Mouse (Mus musculus): Measurements from ENCODE around the gene Grap2. TPM values are rescaled to one million over a fixed set of nuclear protein-coding genes. Genes with fewer than 3 reads are reported as not detected.
A peak's percentile ranks its signal among the peaks of the same experiment; 100 is the strongest.

Grap2 gene
- total RNA-seq, 4 experiments from 2014 or later = 0.16 to 0.84 (median 0.79) TPM

DNA sequence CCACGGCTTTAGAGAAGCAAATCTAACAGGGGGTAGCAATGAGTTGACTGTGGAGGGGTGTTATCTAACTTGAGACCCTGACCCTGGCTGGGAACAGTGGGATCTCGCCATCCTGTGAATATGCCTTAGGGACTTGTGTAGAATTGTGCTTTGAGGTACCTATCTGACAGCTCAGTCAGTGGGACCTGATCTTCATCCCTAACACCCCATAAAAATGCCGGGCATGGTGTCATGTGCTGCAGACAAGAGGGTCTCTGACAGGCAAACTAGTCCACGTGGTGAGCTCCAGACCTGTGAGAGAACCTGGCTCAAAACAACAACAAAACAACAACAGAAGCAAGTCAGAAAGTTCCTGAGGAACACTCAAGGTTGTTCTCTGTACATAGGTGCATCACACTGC, 27.4 kb downstream of the Grap2 start:
- no peak for DNase-seq (ENCODE audit: low spot score in 2 of 2)

DNA sequence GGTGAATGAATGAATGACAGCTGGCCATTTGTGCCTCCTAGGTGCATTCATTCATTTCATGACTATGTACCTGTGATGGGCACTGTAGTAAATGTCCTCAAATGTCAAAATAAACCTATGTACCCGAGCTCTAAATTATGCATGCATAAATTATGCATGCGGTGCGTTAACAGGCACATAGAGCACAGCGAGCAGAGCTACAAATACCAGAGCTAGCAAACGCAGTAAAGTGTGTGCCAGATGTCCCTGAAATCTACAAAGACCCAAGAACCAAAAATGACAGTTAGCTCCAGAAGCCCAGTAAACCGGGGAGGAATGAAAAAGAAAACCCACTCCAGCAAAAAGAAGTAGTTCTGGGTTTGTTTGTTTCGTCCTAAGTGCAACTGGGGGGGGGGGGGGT, 29.1 kb downstream of the Grap2 start:
- DNase-seq (ENCODE audit: low spot score in 2 of 2) = no peak

DNA sequence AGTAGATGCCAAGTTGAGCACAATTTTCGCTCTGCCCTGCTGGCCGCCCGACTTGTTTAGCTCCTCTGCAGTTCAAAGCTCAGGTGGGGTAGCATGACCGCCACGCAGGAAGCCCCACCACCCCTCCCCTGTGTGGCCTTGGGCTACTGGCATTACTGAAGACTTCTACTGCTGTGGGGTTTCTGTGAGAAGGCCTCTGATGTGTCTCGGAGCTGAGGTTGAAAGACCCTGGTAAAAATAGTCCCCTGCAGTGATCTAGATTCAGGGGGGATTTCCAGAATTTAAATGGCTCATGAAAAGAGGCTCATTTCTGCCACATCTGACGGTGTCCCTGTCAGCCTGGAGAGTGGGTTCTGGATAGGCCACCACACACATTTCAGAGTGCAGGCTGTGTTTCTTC, 30.1 kb downstream of the Grap2 start:
- no peak for DNase-seq (ENCODE audit: low spot score in 2 of 2)

DNA sequence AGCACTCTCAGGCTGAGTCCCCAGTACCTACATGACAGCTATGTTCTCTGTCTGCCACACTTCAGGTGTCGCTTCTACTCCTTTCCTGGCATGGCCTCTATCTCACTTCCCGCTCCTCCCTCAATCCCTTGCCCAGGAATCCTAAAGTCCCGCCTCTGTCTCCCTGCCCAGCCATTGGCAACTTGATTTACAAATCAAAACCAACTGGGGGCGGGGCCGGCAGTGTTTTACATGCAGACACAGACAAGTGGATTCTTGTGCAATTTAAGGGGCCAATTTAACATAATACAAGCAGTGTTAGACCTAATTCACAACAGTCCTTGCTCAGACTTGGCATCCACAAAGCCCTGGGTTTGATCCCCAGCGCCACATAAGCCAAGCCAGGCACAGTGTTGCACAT, 31.6 kb downstream of the Grap2 start:
- no peak for DNase-seq (ENCODE audit: low spot score in 2 of 2)

DNA sequence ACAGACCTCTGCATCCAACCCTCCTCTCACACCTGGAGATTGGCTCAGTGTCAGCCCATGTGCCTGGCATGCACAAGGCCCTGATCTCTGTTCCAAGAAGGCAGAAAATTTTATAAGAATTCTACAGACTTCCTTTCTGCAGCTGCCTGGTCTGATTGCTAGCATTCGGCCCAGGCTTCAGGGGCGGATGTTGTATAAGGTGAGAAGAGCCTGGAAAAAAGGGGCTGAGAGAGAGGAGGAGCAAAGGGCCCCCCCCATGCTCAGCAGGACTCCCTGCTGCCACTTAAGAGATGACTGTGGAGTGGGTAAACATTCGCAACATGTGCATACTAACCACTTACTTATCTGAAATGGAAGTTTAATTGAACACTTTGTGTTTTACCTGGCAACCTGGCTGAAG, 35.6 kb downstream of the Grap2 start:
- DNase-seq (ENCODE audit: low spot score in 2 of 2) = no peak

DNA sequence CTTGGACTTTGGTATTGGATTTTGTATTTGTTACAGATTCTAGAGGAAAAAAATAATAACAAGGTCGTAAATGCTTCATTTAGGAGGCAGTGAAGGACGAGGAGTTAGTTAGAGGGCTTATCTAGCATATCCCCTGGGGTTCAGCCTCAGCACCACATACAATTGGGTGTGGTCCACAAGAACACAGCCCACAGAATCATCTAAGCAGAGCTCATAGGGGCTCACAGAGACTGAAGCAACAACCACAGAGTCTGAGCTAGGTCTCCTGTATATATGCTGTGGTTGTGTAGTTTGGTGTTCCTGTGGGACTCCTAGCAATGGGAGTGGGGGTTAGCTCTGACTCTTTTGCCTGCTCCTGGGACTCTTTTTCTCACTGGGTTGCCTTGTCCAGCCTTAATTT, 37.9 kb downstream of the Grap2 start:
- DNase-seq (ENCODE audit: low spot score in 2 of 2) = no peak

DNA sequence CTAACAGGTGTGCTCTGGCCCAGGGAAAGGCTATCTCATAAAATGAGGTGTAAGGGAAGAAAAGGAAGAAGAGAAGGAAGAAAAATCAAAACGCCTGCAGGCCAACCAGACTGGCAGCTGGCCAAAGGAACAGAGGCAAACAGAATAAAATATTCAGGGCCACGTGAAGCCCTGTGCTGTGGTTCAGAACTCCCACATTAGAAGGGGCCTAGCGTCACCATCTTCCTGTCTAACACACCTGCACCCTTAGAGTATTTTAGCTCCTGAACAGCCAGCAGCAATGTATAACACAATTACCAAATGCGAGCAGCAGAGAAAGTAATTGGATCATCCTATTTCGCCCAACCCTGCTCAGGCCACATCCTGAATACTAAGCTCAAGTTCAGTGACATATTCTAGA, 39.1 kb downstream of the Grap2 start:
- no peak for DNase-seq (ENCODE audit: low spot score in 2 of 2)

DNA sequence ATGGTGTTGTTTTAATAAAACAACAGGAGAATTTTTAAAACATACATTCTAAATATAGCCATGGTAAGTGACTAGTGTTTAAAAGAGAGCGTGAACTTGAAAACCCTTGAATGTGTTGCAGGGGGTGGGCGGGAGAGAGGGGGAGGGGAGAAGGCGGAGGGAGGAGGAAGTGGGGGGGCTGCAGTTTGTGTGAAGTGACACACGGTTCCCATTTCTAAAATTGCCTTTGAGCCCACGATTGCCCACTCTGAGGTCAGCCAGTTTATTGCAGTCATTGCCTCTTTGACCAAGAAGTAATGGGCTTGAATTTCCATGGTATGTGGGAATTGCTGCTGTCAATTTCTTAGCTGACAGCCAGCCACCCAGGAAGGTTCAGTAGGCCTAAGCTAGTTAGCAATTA, 41.5 kb downstream of the Grap2 start:
- no peak for DNase-seq (ENCODE audit: low spot score in 2 of 2)

DNA sequence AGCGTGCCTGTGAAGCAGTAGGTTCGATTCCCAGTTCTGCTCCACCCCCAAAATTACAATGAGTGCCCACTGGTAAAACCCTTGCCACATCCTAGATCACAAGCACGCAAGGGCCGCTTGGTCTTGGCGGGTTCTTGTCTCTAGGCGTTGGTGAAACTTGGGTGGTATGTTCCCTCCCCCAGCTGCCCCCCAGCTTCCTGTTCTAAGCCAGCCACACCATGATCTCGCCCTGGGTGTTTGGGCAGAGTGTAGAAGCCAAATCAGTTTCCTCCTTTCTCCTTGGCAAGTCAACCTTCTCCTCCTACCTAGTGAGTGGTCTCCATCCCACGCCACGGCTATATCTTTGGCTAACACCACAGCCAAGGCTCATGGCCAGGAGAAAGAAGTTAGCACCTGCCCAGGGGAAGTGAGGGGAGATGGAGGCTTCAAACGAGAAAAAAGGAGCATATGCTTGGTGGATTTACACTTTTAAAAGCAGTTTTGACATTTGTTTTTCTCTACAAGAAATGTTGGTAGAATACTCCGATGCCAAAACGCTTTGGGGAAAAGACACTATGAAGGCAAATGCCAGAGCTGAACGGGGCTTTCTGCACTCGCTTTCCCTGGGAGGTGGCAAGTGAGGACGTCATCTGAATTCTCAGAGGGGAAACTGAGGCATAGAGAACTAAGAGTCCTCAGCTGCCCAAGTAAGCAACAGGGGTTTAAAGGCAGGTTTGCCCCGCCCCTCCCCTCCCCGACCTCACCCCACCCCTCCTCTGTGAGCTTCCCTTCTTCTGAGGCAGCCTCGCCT, 42.3 kb downstream of the Grap2 start:
- peak in 1 of 2 experiments; percentile 58 for DNase-seq (ENCODE audit: low spot score in 2 of 2)

DNA sequence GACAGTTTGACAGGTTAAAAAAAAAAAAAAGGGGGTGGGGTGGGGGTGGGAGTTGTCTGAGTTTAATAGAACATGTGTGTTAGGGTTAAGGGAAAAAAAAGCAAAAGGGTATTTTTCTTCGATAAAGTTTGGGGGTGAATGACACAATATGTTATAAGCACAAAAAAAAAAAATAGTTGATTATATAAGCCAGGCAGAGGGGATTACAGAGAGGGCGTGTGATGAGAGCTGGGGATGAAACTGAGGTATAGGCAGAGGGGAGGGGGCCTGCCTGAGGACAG, 42.8 kb downstream of the Grap2 start:
- DNase-seq (ENCODE audit: low spot score in 2 of 2) = no peak

DNA sequence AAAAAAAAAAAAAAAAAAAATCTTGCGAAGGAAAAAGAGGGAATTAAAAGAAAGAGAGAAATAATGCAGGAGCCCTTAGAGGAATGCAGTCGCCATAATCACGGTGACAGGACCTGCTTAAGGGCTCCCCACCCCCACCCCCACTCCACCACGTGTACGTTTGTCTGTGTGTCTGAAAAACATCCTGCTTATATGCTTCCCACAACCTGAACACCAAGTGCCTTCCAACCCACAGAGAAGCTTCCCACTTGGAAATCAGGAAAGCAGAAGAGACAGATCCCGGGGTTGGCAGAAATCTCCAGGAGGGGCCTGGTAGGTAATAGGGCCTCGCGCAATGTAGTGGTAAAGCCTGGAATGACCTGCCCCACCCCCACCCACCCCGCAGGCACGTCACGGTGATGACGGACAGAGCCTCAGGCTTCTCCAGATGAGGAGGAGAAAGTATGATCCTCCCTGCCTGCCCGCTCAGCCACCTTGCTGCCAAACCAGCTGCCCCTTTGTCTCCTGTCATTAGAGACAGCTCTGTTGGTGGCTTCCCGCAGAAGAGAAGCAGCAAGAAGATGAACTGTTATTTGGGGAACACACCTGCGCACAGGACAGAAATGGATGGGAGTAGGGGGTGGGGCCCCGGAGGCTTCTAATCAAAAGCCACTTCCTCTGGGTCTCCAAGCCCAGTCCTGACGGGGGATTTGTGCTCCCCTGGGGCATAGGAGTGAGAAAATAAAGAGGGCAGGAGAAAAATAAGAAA, 43.4 kb downstream of the Grap2 start:
- no peak for DNase-seq (ENCODE audit: low spot score in 2 of 2)

DNA sequence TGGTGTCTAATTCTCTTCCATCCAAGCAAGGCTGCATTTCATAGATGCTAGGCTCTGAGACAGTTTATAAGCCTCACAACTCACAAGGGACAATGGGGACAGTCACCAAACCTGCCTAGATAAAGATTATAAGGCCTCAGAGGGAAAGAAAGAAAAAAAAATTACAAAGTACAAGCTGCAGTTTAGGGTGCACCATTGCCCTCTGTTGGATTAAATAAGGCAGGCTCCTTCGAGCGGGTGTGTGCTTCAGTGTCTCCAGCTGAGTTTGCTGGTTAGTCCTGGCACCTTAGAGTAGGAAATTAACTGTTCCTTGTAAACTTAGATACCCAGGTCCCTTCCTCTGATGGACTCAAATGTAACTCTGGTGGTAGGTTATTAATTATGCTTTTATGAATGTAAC, 45.4 kb downstream of the Grap2 start:
- DNase-seq (ENCODE audit: low spot score in 2 of 2) = no peak

DNA sequence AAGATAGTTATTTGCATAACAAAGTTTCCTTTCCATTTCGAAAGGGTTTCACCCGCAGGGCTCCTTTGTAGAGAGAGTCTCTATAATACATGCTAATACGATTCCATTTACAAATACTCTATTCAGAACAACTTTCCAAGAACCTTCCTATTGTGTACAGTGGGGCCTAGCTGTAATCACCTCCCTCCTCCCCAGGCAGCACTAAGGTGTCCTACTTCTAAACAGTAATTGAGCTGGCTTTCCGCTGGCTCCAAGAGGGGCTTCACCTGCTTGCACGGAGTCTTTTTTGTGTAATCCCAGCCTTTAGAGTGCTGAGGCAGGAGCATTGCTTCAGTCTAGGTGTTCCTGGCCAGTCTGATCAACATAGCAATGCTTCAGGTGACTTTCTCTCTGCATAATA, 46.8 kb downstream of the Grap2 start:
- DNase-seq (ENCODE audit: low spot score in 2 of 2) = no peak

DNA sequence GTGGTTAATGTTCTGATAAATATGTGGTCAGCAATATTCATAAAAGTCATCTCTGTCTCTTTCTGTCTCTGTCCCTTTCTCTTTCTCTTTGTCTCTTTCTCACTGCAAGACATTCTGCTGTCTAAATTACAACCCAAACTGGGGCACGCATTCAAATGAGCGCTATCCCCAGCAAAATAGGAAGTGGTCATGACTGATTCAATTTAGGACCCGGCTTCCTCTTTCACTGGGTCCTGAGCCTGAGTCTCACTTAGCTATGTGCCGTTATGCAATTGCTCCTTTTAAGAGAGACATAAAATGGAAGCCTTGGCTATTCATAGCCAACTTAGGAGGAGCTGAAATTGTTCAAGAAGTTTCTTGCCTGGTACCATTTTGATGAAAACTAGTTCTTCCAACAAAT, 47.4 kb downstream of the Grap2 start:
- no peak for DNase-seq (ENCODE audit: low spot score in 2 of 2)

DNA sequence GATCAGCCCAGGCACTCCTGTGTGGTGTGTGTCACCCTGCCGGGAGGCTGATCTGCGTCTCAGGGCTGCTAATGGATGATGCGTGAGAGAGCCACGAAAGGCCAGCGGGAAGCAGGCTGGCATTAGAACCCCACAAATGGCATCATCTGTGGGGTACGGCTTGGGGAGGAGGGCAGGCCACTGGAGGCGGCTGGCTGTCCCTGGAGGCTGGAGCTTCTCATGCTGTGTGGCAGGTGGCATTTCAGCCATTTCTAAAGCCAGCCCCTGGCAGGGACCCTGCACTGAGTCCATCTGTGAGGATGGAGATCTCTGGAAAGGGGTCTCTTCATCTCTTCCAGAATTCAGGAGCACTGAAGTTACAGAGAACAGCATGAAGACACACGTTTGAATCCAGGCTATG, 48.0 kb downstream of the Grap2 start:
- DNase-seq (ENCODE audit: low spot score in 2 of 2) = no peak

DNA sequence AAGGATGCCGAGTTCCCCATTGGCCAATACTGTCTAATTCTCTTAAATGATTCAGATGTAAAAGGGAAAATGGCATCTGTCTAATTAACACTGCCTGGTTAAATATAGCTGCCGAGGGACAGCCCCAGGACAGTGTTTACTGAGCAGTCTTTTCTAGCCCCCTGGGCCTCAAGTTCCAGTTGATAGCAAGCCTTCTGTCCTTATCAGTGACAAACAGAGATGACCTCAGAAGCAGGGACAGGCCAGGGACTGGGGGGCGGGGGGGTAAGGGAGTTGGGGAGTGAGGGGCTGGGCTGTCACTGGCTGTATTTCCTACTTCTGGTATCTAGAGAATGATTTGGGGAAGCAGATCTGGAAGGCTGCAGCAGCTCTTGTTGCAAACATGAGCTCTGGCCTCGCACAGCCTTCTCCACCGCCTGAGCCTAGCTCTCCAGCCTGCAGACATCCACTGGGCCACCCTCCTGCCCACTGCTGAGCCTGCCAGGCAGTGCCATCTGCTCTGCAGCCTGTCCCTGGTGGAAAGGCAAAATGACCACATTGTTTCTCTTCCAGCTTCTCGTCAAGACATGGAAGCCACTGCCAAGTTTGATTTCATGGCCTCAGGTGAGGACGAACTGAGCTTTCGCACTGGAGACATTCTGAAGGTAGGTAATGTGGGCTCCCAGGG, 50.9 kb downstream of the Grap2 start:
- no peak for DNase-seq (ENCODE audit: low spot score in 2 of 2)

DNA sequence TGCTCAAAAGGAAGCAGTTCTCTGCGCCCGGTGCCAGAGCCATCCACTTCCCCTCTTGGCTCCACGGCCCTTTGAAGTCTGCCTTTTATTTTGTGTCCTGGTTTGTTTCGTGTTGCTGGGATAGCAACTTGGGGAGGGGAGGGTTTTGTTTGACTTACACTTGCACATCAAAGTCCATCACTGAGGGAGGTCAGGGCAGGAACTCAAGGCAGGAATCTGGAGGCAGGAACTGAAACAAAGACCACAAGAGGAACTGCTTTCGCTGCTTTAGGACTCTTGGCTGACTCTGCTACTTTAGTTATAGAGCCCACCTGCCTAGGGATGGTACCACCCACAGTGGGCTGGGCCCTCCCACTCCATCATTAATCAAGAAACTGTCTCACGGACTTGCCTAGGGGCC, 54.1 kb downstream of the Grap2 start:
- DNase-seq (ENCODE audit: low spot score in 2 of 2) = no peak

DNA sequence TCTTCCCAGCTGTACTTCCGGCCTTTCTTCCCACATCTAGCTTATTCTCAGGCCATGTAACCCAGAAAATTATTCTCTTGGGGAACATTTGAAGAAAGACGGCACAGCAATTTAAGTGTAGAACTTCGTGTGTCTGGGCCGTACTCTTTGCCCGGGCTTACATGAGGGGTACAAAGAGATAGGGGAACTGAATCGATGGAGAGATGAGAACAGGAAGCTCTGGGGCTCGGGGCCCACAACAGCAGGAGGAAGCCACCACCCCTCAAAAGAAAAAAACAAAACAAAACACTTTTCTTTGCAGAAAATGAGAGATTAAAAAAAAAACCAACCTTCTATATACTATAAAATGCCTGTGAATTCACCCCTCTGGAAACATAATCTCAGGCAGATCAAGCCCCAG, 57.8 kb downstream of the Grap2 start:
- no peak for DNase-seq (ENCODE audit: low spot score in 2 of 2)

DNA sequence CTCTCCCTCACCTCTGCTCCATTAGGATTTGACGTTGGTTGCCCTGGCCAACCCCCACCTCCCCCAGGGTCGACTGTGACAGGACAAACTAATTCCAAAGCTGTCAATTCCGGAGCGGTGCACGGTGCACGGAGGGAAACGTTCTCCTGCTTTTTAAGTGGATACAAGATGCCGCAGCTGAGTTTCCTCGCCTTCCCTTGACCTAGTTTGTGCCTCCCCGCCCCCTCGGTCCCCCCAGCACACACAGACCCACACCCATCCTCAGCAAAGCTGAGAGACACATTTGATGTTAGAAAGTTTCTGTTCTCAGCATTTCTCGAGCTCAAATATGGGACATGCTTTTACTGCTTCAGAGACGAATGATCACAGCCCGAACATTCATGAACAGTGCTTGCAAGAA, 58.3 kb downstream of the Grap2 start:
- no peak for DNase-seq (ENCODE audit: low spot score in 2 of 2)

DNA sequence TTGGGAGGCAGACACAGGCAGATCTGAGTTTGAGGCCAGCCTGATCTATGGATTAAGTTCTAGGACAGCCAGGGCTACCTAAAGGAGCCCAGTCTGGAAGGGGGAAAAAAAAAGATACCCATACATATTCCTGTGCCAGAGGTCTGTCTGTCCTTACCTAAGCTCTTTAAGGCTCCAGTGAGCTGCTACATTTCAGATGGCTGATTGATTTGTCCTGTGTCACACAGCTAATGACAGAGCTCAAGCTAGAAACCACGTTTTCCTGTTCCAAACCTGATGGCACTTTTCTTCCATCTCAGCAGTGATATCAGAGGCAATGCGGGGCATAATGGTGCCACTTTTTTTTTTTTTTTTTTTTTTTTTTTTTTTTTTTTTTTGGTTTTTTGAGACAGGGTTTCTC, 58.9 kb downstream of the Grap2 start:
- no peak for DNase-seq (ENCODE audit: low spot score in 2 of 2)

DNA sequence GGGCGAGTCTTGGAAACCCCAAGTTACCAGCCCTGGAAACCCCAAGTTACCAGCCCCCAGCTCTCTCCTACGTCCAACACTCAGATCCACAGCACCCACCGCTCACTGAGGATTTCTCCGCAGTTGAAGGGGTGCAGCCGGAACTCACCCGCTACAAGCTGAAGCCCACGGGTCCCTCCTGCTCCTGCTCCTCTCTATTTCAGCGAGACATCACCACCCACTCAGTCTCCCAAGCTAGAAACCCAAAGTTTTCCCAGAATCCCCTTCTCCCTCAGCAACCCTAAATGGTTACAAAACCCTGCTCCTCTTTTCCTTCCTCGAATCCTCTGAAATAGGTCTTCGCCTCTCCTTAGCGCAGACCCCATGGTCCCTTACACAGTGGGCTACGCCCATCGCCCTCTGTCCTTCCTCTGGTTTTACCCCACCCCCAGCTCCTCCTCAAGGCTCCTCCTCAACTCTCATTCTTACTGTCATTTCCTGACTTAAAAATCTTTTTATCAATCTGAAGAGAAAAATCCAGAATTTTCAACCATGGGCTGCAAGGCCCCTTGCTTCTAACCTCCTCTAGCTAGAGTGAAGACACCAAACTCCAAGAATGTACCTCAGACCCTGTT, 60.0 kb downstream of the Grap2 start:
- DNase-seq (ENCODE audit: low spot score in 2 of 2) = peak; percentile 34 to 77
